Mouse (Mus musculus) ES-Bruce4 (cell line): ENCODE measurements around the gene Vasn.

ENCODE experiments used
- CTCF ChIP-seq: IDR thresholded peaks from one replicate; pipeline ENCODE4 v1.8.1; 2011; ENCODE audit warnings: low read depth, low read length
- POLR2A ChIP-seq: IDR thresholded peaks from one replicate; pipeline ENCODE4 v1.8.1; 2011; ENCODE audit warnings: low read length; ENCODE audit not compliant: insufficient read depth

DNA sequence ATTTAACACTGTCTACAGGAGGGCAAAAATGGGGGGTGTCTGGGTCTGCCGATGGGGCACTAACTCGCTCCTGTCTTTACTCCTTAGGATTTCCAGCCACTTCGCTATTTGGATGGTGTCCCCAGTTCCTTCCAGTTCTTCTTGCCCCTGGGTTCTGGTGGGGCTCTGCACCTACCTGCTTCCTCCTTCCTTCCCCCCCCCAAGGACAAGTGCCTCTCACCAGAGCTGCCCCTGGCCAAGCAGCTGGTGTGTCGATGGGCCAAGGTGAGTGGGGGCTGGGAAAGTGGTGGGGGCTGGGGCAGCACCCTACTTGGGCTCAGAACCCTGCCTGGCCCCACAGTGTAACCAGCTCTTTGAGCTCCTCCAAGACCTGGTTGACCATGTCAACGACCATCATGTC lies 28.5 kb upstream of the Vasn start:
- TF ChIP-seq POLR2A = no peak
- TF ChIP-seq CTCF = no peak
